Mouse (Mus musculus) myocyte (in vitro differentiated cells): ENCODE data around the gene Fam83c.

Experiments used
- E2F4 ChIP-seq: IDR thresholded peaks from one replicate; pipeline ENCODE4 v1.6.1; 2011; ENCODE audit warnings: mild to moderate bottlenecking, control low read depth, moderate library complexity; ENCODE audit not compliant: insufficient read depth
- MYOD1 ChIP-seq, 3 experiments: IDR thresholded peaks; one replicate each; pipeline ENCODE4 v1.6.1; 2011; ENCODE audit warnings: control low read depth in 2 of 3, low read depth in 2 of 3, mild to moderate bottlenecking in 2 of 3, moderate library complexity in 1 of 3; ENCODE audit not compliant: insufficient read length in 2 of 3, control insufficient read depth in 1 of 3
- POLR2A ChIP-seq: IDR thresholded peaks from one replicate; pipeline ENCODE4 v1.6.1; 2011; ENCODE audit warnings: low read depth, mild to moderate bottlenecking, control low read depth, moderate library complexity; ENCODE audit not compliant: insufficient read length
- POLR2AphosphoS2 ChIP-seq: IDR thresholded peaks from one replicate; pipeline ENCODE4 v1.6.1; 2011; ENCODE audit warnings: low read depth, control low read depth; ENCODE audit not compliant: insufficient read length
- SRF ChIP-seq: IDR thresholded peaks from one replicate; pipeline ENCODE4 v1.6.1; 2011; ENCODE audit warnings: low read depth; ENCODE audit not compliant: control insufficient read depth, insufficient read length

GRCm38 (mm10) chr2:155850120-155850519 is 15.5 kb upstream of the Fam83c start:
- TF ChIP-seq POLR2A (no peak), MYOD1 (IDR thresholded peaks at IDR 0.05; ENCODE audit: control insufficient read depth in 1 of 3, insufficient read length in 2 of 3, low read depth in 2 of 3) (peak in 2 of 3 experiments; percentile 89 to 93), SRF (no peak), POLR2AphosphoS2 (no peak), E2F4 (no peak)
